Mouse (Mus musculus) heart, embryonic 10.5 days (tissue): ENCODE data around the gene Megf6. TPM values are rescaled to one million over a fixed set of nuclear protein-coding genes. Genes with fewer than 3 reads are reported as not detected.
A peak's percentile ranks its signal among the peaks of the same experiment; 100 is the strongest.

Experiments used
- DNase-seq: peaks from one replicate; pipeline ENCODE4 v3.0.0-alpha.2; 2017; ENCODE audit warnings: low spot score
- H3K27ac ChIP-seq: fragments of 300-500 bp; sonication (generic); 2 replicates; pipeline ENCODE4 v1.5.1; 2016; ENCODE audit warnings: mild to moderate bottlenecking
- H3K27me3 ChIP-seq: fragments of 300-500 bp; sonication (generic); 2 replicates; pipeline ENCODE4 v1.6.1; 2016; ENCODE audit warnings: mild to moderate bottlenecking; ENCODE audit not compliant: poor library complexity, insufficient read depth, severe bottlenecking
- H3K36me3 ChIP-seq: fragments of 300-500 bp; sonication (generic); 2 replicates; pipeline ENCODE4 v1.6.1; 2016; ENCODE audit warnings: mild to moderate bottlenecking, moderate library complexity
- H3K4me1 ChIP-seq: fragments of 300-500 bp; sonication (generic); 2 replicates; pipeline ENCODE4 v1.6.1; 2016; ENCODE audit warnings: mild to moderate bottlenecking
- H3K4me3 ChIP-seq: fragments of 300-500 bp; sonication (generic); 2 replicates; pipeline ENCODE4 v1.5.1; 2016; ENCODE audit warnings: mild to moderate bottlenecking, moderate library complexity
- H3K9me3 ChIP-seq: fragments of 300-500 bp; sonication (generic); 2 replicates; pipeline ENCODE4 v1.6.1; 2016; ENCODE audit warnings: mild to moderate bottlenecking, moderate library complexity
- WGBS: fragments of 180-500 bp; shearing (Covaris S2); methylation state at CpG from one replicate; pipeline ENCODE4 v1.1.7; 2016; 5-methylcytosine and 5-hydroxymethylcytosine counted together
- polyA plus RNA-seq: library from polyadenylated mRNA; unstranded; fragments of >200 nt; fragmentation: Nextera tagmentation; extraction: Ambion mirVana; gene quantifications from 2 replicates; pipeline ENCODE4 v1.2.1, GENCODE M21; 2016

Gene Megf6
- polyA plus RNA-seq, 1 experiment from 2014 or later, result 13.5 TPM

DNA sequence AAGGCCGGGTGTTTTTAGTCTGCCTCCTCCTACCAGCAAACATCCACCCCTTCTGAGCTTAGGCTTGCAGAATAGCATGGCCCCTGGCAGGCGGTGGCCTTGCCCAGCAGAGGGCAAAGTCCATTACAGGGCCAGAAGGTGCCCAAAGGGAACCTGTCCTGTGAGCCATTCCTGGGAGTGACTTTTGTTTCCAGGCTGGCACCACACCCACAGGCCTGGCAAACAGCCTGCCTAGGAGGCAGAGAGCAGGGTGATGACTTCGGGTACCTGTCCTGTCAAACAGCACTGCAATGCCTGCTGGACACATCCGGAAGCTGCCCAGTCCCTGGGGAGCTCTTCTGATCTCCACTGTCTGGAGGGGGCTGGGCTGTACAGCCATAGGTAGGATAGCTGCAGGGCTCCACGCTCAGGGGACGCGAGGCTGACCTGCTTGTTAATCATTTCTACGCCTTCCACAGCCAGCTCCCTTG is 123.8 kb downstream of the Megf6 start:
- H3K9me3 ChIP-seq, result no peaks in the 10 kb centered on the region
- no peak for DNase-seq
- peaks cover 37% of the 10 kb centered on the region for H3K27me3 ChIP-seq
- H3K36me3 ChIP-seq, result no peaks in the 10 kb centered on the region
- peaks cover 50% of the 10 kb centered on the region for H3K4me1 ChIP-seq
- WGBS, result 47% methylated on average over 8 of the region's 8 CpGs
- H3K27ac ChIP-seq, result peak overlapping the region; percentile 77
- H3K4me3 ChIP-seq, result no peak overlapping the region

DNA sequence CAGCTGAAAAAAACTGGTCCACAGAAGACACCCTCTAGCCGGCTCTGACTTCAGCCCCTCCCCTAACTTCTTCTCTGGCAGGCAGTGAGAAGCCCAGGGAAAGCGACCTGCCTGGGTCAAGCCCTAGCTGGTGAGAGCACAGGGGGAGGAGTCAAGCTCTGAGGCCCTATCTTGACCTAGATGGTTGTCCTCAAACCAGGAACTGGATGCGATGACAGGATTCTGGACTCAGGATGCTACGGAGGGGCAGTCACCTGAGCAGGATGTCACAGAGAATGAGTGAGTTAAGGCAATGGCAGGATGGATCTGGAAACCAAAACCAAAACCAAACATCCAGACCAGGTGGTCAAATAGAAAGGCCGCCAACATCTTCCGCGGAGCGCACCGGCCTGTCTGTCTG is 127.2 kb downstream of the Megf6 start:
- peaks cover 54% of the 10 kb centered on the region for H3K4me1 ChIP-seq
- H3K27me3 ChIP-seq, result peaks cover 55% of the 10 kb centered on the region
- H3K36me3 ChIP-seq, result no peaks in the 10 kb centered on the region
- H3K27ac ChIP-seq, result peak overlapping the region; percentile 31; the same call in 1 of the 2 replicates
- peak overlapping the region; percentile 22; the same call in 1 of the 2 replicates for H3K4me3 ChIP-seq
- no peaks in the 10 kb centered on the region for H3K9me3 ChIP-seq
- 25% methylated on average over 9 of the region's 9 CpGs for WGBS
- DNase-seq, result no peak

DNA sequence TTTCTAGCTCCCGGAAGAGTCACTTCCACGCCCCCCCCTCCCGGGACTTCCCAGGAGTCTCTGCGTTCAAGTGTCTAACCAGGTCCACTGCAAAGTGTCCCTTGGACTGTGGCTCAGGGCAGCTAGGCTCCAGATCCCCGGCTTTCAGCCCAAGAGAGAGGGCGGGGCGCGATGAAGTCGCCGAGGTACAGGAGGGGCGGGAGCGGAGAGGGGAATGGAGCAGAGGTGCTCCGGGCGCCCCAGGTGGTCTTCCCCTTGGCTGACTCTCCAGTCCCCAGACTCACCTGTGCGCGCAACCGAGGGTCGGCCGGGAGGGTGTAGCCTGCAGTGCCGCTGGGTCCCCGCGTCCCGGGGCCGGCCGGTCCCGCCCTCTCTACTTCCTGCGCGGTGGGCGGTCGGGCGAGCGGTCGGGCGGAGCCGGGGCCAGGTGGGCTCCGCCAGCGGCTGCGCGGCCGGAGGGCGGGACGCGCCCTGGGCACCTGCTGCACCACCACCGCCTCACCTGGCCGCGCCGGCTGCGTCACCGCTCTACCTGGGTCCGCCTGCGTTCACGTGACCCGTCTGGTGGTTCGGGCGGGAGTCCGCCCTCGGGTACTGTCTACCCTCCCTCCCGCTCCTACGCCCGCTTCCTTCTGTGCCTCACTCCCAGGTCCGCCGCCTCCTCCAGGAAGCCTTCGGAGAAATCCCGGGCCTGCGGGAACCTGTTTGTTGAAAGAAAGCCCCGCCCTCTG is 129.2 kb downstream of the Megf6 start:
- Histone ChIP-seq H3K4me1 (peaks cover 35% of the 10 kb centered on the region), H3K27me3 (peaks cover 58% of the 10 kb centered on the region), H3K9me3 (no peaks in the 10 kb centered on the region), H3K36me3 (no peaks in the 10 kb centered on the region), H3K27ac (peak overlapping the region; percentile 76), H3K4me3 (peak overlapping the region; percentile 71)
- no peak for DNase-seq
- WGBS, result under 1% methylated on average over 57 of the region's 66 CpGs

DNA sequence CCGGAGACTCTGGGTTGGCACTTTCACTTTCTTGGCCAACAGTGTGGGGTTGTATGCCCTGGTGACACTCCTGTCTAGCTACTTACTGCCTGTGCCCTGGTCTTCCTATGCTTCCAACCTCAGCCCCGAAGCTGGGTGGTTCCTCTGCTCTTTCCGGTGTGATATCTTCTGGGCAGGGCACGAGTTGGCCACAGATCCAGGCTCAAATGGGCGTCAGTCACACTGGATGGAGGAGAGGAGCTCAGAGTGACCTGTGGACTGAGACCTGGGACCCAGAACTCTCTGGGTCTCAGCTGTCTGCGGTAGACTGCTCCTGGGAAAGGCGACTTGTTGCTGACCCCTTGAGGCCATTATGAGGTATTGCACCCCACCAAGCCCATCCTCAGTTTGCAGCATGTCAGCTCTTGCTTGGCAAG is 130.9 kb downstream of the Megf6 start, which contains the start of gene Arhgef16:
Gene Arhgef16 (minus strand): TSS at position 211 of the 416 bp plus-strand sequence.
- Histone ChIP-seq H3K4me3 (no peak within 1 kb of the TSS), H3K27me3 (peaks cover 58% of the 10 kb centered on the region), H3K27ac (no peak within 1 kb of the TSS), H3K36me3 (no peaks in the 10 kb centered on the region), H3K4me1 (peaks cover 32% of the 10 kb centered on the region), H3K9me3 (no peaks in the 10 kb centered on the region)
- WGBS, result 22% methylated on average over 7 of the region's 7 CpGs
- DNase-seq, result no peak

DNA sequence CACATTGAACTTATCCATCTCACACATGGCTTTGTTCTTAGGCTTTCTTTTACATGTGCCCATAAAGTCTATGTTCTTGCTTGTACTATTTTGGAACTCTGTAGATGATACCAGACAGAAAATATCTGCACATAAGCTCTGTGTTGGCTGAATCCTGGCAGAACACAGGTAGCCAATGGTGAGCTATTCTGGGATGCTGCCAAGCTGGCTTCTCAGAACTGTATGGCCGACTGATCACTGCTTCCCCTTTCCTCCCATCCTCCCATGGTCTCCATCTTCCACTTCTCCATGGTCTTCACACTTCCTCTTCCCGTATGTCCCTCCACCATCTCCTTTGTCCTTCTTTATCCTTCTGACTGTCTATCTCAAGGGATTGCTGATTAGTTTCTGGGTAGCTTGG is 138.6 kb downstream of the Megf6 start:
- H3K4me3 ChIP-seq, result no peak overlapping the region
- WGBS, result 69% methylated on average over 2 of the region's 2 CpGs

DNA sequence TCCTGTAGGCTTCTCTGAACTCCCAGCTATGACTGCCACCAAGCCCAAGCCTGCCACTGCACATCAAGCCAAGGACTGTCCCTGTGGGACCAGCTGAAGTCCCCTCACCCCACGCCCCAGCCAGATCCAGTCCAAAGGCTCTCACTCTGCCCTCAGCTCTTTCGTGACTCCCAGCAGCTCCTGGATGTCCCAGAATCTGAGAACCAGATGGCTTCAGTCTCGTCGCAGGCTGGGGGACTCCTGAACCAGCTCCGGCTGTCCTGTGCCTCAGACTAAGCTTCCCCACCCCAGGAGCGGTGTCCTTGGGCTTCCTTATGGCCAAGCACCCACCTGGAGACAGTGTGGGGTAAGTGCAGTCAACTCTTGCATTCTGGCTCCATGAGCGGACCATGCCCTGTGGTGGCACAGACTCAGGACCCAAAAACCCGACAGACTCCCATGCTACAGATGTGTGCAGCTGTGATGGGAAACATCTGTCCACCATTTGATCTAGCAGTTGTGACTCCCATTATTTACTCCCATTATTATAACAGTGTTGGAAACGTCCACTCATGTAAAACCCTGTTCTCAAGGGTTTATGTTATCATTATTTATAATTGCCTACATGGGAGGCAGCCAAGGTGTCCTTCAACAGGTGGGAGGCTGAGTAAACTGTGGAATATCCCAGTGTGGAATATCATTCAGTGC is 140.2 kb downstream of the Megf6 start:
- H3K27ac ChIP-seq, result no peak overlapping the region
- no peak overlapping the region for H3K4me3 ChIP-seq
- no peaks in the 10 kb centered on the region for H3K4me1 ChIP-seq
- no peak for DNase-seq
- no peaks in the 10 kb centered on the region for H3K9me3 ChIP-seq
- 77% methylated on average over 9 of the region's 9 CpGs for WGBS
- no peaks in the 10 kb centered on the region for H3K36me3 ChIP-seq
- peaks cover 10% of the 10 kb centered on the region for H3K27me3 ChIP-seq

More for the DNA sequence above, 138.6 kb downstream of the Megf6 start:
- Histone ChIP-seq H3K36me3 (no peaks in the 10 kb centered on the region), H3K4me1 (no peaks in the 10 kb centered on the region), H3K27me3 (peaks cover 10% of the 10 kb centered on the region), H3K9me3 (no peaks in the 10 kb centered on the region), H3K27ac (no peak overlapping the region)
- DNase-seq, result no peak

DNA sequence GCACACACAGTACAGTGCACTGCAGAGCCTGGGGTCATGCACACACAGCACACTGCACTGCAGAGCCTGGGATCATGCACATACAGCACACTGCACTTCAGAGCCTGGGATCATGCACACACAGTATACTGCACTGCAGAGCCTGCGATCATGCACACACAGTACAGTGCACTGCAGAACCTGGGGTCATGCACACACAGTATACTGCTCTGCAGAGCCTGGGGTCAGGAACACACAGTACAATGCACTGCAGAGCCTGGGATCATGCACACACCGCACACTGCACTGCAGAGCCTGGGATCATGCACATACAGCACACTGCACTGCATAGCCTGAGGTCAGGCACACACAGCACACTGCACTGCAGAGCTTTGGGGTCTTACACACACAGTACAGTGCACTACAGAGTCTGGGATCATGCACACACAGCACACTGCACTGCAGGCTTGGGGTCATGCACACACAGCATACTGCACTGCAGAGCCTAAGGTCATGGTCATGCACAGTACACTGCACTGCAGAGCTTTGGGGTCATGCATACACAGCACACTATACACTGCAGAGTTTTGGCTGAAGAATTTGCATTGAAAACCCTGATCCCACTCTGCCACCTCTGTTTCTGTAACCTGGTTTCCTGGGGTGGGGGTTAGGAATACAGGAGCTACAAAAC is 141.7 kb downstream of the Megf6 start:
- H3K4me1 ChIP-seq, result no peaks in the 10 kb centered on the region
- no peaks in the 10 kb centered on the region for H3K9me3 ChIP-seq
- H3K4me3 ChIP-seq, result no peak overlapping the region
- no peaks in the 10 kb centered on the region for H3K36me3 ChIP-seq
- H3K27me3 ChIP-seq, result peaks cover 10% of the 10 kb centered on the region
- no peak overlapping the region for H3K27ac ChIP-seq
- WGBS, result 82% methylated on average over 2 of the region's 2 CpGs
- no peak for DNase-seq

DNA sequence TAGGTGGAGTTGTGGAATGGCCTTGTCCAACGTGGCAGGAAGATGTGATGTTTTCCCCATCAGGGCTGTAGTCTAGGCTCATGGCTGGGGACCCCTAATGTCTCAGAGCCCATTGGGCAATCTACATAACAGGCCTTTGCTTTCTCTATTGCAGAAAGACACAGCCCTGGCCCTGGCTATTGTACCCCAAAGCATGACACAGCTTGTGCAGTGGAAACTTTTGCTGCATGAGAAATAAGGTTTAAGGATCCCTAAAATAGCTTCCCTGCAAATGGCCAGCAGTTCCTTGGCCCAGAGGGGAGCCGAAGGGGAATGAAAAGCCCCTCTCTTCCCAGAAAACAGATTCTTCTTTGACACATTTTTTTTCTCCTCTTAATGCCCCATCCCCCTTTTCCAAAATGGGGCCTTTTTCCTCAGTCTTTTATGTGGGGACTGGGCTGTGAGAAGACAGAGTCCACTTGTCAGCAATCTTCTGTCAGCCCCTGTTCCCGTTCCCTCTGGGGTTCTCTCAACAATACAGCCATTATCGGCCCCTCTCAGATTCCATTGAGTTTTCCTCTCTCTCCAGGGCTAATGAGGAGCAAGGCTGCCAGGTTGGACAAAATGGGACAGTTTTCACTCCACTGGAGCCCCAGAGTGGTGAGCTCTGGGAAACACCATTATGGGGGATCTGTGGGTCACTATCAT is 142.5 kb downstream of the Megf6 start:
- no peaks in the 10 kb centered on the region for H3K9me3 ChIP-seq
- no peaks in the 10 kb centered on the region for H3K36me3 ChIP-seq
- H3K4me3 ChIP-seq, result no peak overlapping the region
- no peaks in the 10 kb centered on the region for H3K4me1 ChIP-seq
- H3K27ac ChIP-seq, result no peak overlapping the region
- 53% methylated on average over 4 of the region's 4 CpGs for WGBS
- H3K27me3 ChIP-seq, result peaks cover 10% of the 10 kb centered on the region
- no peak for DNase-seq

DNA sequence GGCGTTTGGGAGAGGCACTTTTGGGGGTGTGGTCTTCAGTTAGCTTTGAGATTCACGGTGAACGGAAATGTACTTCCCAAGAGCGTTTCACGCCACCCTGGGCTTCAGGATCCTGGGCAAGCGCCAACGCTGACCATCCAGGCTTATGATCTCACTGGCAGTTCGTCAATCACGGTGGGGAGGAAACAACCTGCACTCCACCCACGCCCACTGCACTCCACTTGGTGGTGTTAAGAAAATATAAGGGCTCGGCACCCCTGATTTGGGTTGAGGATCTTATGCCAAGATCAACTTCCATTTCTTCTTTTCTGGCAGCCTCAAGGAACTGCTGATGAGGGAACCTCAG is 143.1 kb downstream of the Megf6 start:
- Histone ChIP-seq H3K4me3 (no peak overlapping the region), H3K9me3 (no peaks in the 10 kb centered on the region), H3K27ac (no peak overlapping the region), H3K27me3 (peaks cover 12% of the 10 kb centered on the region), H3K4me1 (no peaks in the 10 kb centered on the region), H3K36me3 (peaks cover 2% of the 10 kb centered on the region; the same call in 1 of the 2 replicates)
- WGBS, result 73% methylated on average over 11 of the region's 11 CpGs
- no peak for DNase-seq

Other genes starting within 250 kb of the Megf6 start
- gene A430005L14Rik, start 213.5 kb upstream of the Megf6 start, polyA plus RNA-seq, result 65.1 and 85.6 TPM in 2 replicates
- 7.8 and 9.3 TPM in 2 replicates for gene Dffb, start 195.6 kb upstream of the Megf6 start, polyA plus RNA-seq
- gene Cep104, start 195.5 kb upstream of the Megf6 start, polyA plus RNA-seq, result 15.8 and 17.7 TPM in 2 replicates
- 18.5 and 27.0 TPM in 2 replicates for gene Lrrc47, start 159.0 kb upstream of the Megf6 start, polyA plus RNA-seq
- 120 and 132 TPM in 2 replicates for gene Smim1, start 144.5 kb upstream of the Megf6 start, polyA plus RNA-seq
- gene Ccdc27, start 128.1 kb upstream of the Megf6 start, polyA plus RNA-seq, result not detected in 2 replicates
- 0.09 TPM in 1 of 2 replicates, not detected in the other for gene Trp73, start 30.5 kb upstream of the Megf6 start, polyA plus RNA-seq
- gene Wrap73, start 28.4 kb upstream of the Megf6 start, polyA plus RNA-seq, result 27.7 and 33.2 TPM in 2 replicates
- gene Tprgl, start 10.1 kb upstream of the Megf6 start, polyA plus RNA-seq, result 125 and 140 TPM in 2 replicates
- 3.3 and 7.4 TPM in 2 replicates for gene Arhgef16, start 130.9 kb downstream of the Megf6 start, polyA plus RNA-seq
- not detected in 2 replicates for gene B230104I21Rik, start 165.4 kb downstream of the Megf6 start, polyA plus RNA-seq